Comparison of ENCODE assay signal across 24 mouse cellular contexts in genomic region chr5:119806467-119806866, GRCm38 (mm10). TPM values are rescaled to one million over a fixed set of nuclear protein-coding genes. Genes with fewer than 3 reads are reported as not detected.
DNase-seq lines count a peak whose midpoint lies in the region; ATAC-seq and TF ChIP-seq lines count a peak whose summit lies in the region.
"Had no signal": no experiment of that assay in that cellular context is flagged by ENCODE, and none has a peak within 500 bp of the region (broad histone marks: within the 10 kb centered on the region; RNA-seq: fewer than 3 reads in every experiment).

No protein-coding gene starts in this region.

- DNase-seq in heart, postnatal 10 days, result no peak
- DNase-seq in lung, embryonic 14.5 days, result peak; percentile 37
- no peak for DNase-seq in lung, adult 18-20 months
- no peak for DNase-seq in limb, embryonic 10.5 days (ENCODE audit: low spot score)
- no peak for DNase-seq in limb, embryonic 14.5 days (ENCODE audit: low spot score)
- DNase-seq in urinary bladder, adult 18-20 months (ENCODE audit: low spot score in 2 of 2), result no peak
- DNase-seq: adrenal gland, postnatal 25 days; cerebellum, adult 9-11 months; gastrocnemius, postnatal 14 days; kidney, adult 11 months; kidney, postnatal 36 days; lung, adult 2 months; midbrain, embryonic 14.5 days; right cerebral cortex, postnatal 14 days had no signal

- ATAC-seq in heart, embryonic 12.5 days (ENCODE audit: insufficient number of reproducible peaks, low FRiP score), result no peak
- ATAC-seq in lung, embryonic 14.5 days (ENCODE audit: insufficient read depth), result no peak
- ATAC-seq in limb, embryonic 14.5 days (ENCODE audit: low FRiP score, low read depth), result no peak
- ATAC-seq: forebrain, embryonic 16.5 days; liver, embryonic 12.5 days had no signal

- peak overlapping the region; percentile 74 for H3K4me2 ChIP-seq in heart, embryonic 12.5 days
- H3K4me2 ChIP-seq in lung, embryonic 14.5 days, result peak overlapping the region; percentile 81
- H3K4me2 ChIP-seq in limb, embryonic 14.5 days (replicated peaks; ENCODE audit: low read depth, low read length, severe bottlenecking), result peak overlapping the region; percentile 50
- H3K4me2 ChIP-seq: hindbrain, embryonic 13.5 days; kidney, embryonic 15.5 days; liver, embryonic 12.5 days had no signal

- peaks cover 60% of the 10 kb centered on the region for H3K27me3 ChIP-seq in heart, embryonic 12.5 days (replicated peaks)
- H3K27me3 ChIP-seq in lung, embryonic 14.5 days (ENCODE audit: insufficient read depth, low read length), result peaks cover 77% of the 10 kb centered on the region
- H3K27me3 ChIP-seq in limb, embryonic 10.5 days (ENCODE audit: low read depth, poor library complexity, severe bottlenecking), result peaks cover 97% of the 10 kb centered on the region
- peaks cover 80% of the 10 kb centered on the region for H3K27me3 ChIP-seq in limb, embryonic 14.5 days (ENCODE audit: control insufficient read depth, insufficient read depth, low read length)

- intact Hi-C loops in heart, postnatal 10 days (cut with DNase I), result no loop called here

- no peak overlapping the region for H3K4me3 ChIP-seq in heart, embryonic 12.5 days
- peak overlapping the region; percentile 43 for H3K4me3 ChIP-seq in lung, embryonic 14.5 days (ENCODE audit: low read depth, low read length)
- peak overlapping the region; percentile 69 for H3K4me3 ChIP-seq in limb, embryonic 10.5 days
- H3K4me3 ChIP-seq in limb, embryonic 14.5 days (replicated peaks; ENCODE audit: low read length), result peak overlapping the region; percentile 39
- H3K4me3 ChIP-seq: forebrain, embryonic 10.5 days; hindbrain, embryonic 13.5 days; kidney, embryonic 15.5 days; liver, embryonic 12.5 days had no signal

- H3K36me3 ChIP-seq in heart, embryonic 12.5 days, result no peaks in the 10 kb centered on the region
- no peaks in the 10 kb centered on the region for H3K36me3 ChIP-seq in lung, embryonic 14.5 days (ENCODE audit: insufficient read depth)
- H3K36me3 ChIP-seq in limb, embryonic 10.5 days, result peaks cover 17% of the 10 kb centered on the region
- H3K36me3 ChIP-seq in limb, embryonic 14.5 days (ENCODE audit: control insufficient read depth, insufficient read depth, low read length), result no peaks in the 10 kb centered on the region
- H3K36me3 ChIP-seq: forebrain, embryonic 10.5 days; hindbrain, embryonic 13.5 days; kidney, embryonic 15.5 days; liver, embryonic 12.5 days had no signal

- peaks cover 19% of the 10 kb centered on the region for H3K4me1 ChIP-seq in heart, embryonic 12.5 days (replicated peaks)
- peaks cover 6% of the 10 kb centered on the region; the same call in 1 of the 2 replicates for H3K4me1 ChIP-seq in lung, embryonic 14.5 days (ENCODE audit: insufficient read depth)
- peaks cover 41% of the 10 kb centered on the region for H3K4me1 ChIP-seq in limb, embryonic 10.5 days
- peaks cover 7% of the 10 kb centered on the region; the same call in 1 of the 2 replicates for H3K4me1 ChIP-seq in limb, embryonic 14.5 days (ENCODE audit: control insufficient read depth, insufficient read depth, low read length)
- H3K4me1 ChIP-seq: forebrain, embryonic 10.5 days; hindbrain, embryonic 13.5 days; liver, embryonic 12.5 days had no signal

- no peak for TF ChIP-seq POLR2A in limb, embryonic 14.5 days (IDR thresholded peaks at IDR 0.05; ENCODE audit: borderline replicate concordance, extremely low read depth, insufficient read depth, insufficient read length)

- H3K9ac ChIP-seq in heart, embryonic 12.5 days, result peak overlapping the region; percentile 65; the same call in 1 of the 2 replicates
- H3K9ac ChIP-seq in lung, embryonic 14.5 days, result peak overlapping the region; percentile 90
- H3K9ac ChIP-seq in limb, embryonic 14.5 days (ENCODE audit: low read depth, low read length, severe bottlenecking), result peak overlapping the region; percentile 87
- H3K9ac ChIP-seq: hindbrain, embryonic 13.5 days; kidney, embryonic 15.5 days; liver, embryonic 12.5 days had no signal

- 0 out of 2 replicates have a peak, but pooled peaks cover 3% of the 10 kb centered on the region for H3K9me3 ChIP-seq in heart, embryonic 12.5 days (replicated peaks)
- no peaks in the 10 kb centered on the region for H3K9me3 ChIP-seq in lung, embryonic 14.5 days (ENCODE audit: low read depth, low read length)
- H3K9me3 ChIP-seq in limb, embryonic 10.5 days (replicated peaks), result no peaks in the 10 kb centered on the region
- H3K9me3 ChIP-seq in limb, embryonic 14.5 days (ENCODE audit: control insufficient read depth, low read length), result no peaks in the 10 kb centered on the region
- H3K9me3 ChIP-seq: hindbrain, embryonic 13.5 days; kidney, embryonic 15.5 days; liver, embryonic 12.5 days had no signal

- TF ChIP-seq CTCF in lung, embryonic 14.5 days (IDR thresholded peaks at IDR 0.05; ENCODE audit: low read depth), result no peak

- H3K27ac ChIP-seq in heart, embryonic 12.5 days (ENCODE audit: poor library complexity, severe bottlenecking), result peak overlapping the region; percentile 44
- peak overlapping the region; percentile 97 for H3K27ac ChIP-seq in lung, embryonic 14.5 days (ENCODE audit: low read depth)
- H3K27ac ChIP-seq in limb, embryonic 10.5 days, result peak overlapping the region; percentile 98
- peak overlapping the region; percentile 92 for H3K27ac ChIP-seq in limb, embryonic 14.5 days (replicated peaks; ENCODE audit: low read depth, low read length)
- H3K27ac ChIP-seq: forebrain, embryonic 10.5 days; hindbrain, embryonic 13.5 days; kidney, embryonic 15.5 days; liver, embryonic 12.5 days had no signal

RNA-seq across cellular contexts. Expression of gene Tbx5, which starts 26.0 kb away (rescaled TPM):
- polyA plus RNA-seq in heart, embryonic 12.5 days (2016; fragmentation: Nextera tagmentation; extraction: Ambion mirVana), result 42.6 and 45.6 TPM in 2 replicates
- 10 to 100 TPM; 28.0 to 32.2 TPM for total RNA-seq in heart, postnatal 10 days (2021)
- 57.7 and 59.4 TPM in 2 replicates for polyA plus RNA-seq in lung, embryonic 14.5 days (2014; fragmentation: Nextera tagmentation; extraction: Ambion mirVana)
- 35.6 and 39.1 TPM in 2 replicates for polyA plus RNA-seq in limb, embryonic 10.5 days (2016; fragmentation: Nextera tagmentation; extraction: Ambion mirVana)
- 36.9 and 39.3 TPM in 2 replicates for polyA plus RNA-seq in limb, embryonic 14.5 days (2012; rRNA removed)
- polyA plus RNA-seq in limb, embryonic 14.5 days (2014; fragmentation: Nextera tagmentation; extraction: Ambion mirVana), result 22.4 and 29.3 TPM in 2 replicates
- total RNA-seq: common myeloid progenitor, adult 5-6 weeks; ES-E14; left cerebral cortex, postnatal 25 days; megakaryocyte, adult 5-6 weeks had no signal
- polyA plus RNA-seq: forebrain, embryonic 16.5 days; hindbrain, embryonic 13.5 days had no signal

Comparison
In these comparisons a context has a peak if more than half of its experiments do, and no peak if none do; other contexts are left out.
1. H3K27ac ChIP-seq: peak in every context shown above with its lines; median percentile 98 in limb, embryonic 10.5 days; 97 in lung, embryonic 14.5 days; 92 in limb, embryonic 14.5 days; 44 in heart, embryonic 12.5 days.